Mouse (Mus musculus) heart, postnatal 0 days (tissue): ENCODE data around the gene 2410002F23Rik. TPM values are rescaled to one million over a fixed set of nuclear protein-coding genes. Genes with fewer than 3 reads are reported as not detected.

Source experiments
- ATAC-seq: fragments of 200-750 bp; cut with Nextera tagmentation; 2 replicates; pipeline ENCODE4 v1.8.0; 2017; ENCODE audit warnings: low read depth, moderate number of reproducible peaks, moderate library complexity; ENCODE audit not compliant: insufficient read depth
- DNase-seq: peaks from one replicate; pipeline ENCODE4 v3.0.0-alpha.2; 2016; ENCODE audit warnings: low spot score
- H3K27ac ChIP-seq: fragments of 300-500 bp; sonication (generic); 2 replicates; pipeline ENCODE4 v1.5.1; 2014; ENCODE audit warnings: low read depth, mild to moderate bottlenecking
- H3K27me3 ChIP-seq: fragments of 300-500 bp; sonication (generic); 2 replicates; pipeline ENCODE4 v1.6.1; 2014; ENCODE audit warnings: low read length, mixed read lengths; ENCODE audit not compliant: control insufficient read depth, insufficient read depth
- H3K36me3 ChIP-seq: fragments of 300-500 bp; sonication (generic); replicated peaks from 2 replicates; pipeline ENCODE4 v1.6.1; 2014; ENCODE audit warnings: low read length, mixed read lengths; ENCODE audit not compliant: control insufficient read depth, insufficient read depth
- H3K4me1 ChIP-seq: fragments of 300-500 bp; sonication (generic); 2 replicates; pipeline ENCODE4 v1.6.1; 2014; ENCODE audit warnings: antibody characterized with exemption; ENCODE audit not compliant: control insufficient read depth, insufficient read depth
- H3K4me2 ChIP-seq: fragments of 300-500 bp; sonication (generic); 2 replicates; pipeline ENCODE4 v1.6.1; 2014; ENCODE audit warnings: low read depth, mild to moderate bottlenecking, low read length, moderate library complexity
- H3K4me3 ChIP-seq: fragments of 300-500 bp; sonication (generic); 2 replicates; pipeline ENCODE4 v1.5.1; 2014; ENCODE audit warnings: low read depth, low read length
- H3K9ac ChIP-seq: fragments of 300-500 bp; sonication (generic); replicated peaks from 2 replicates; pipeline ENCODE4 v1.6.1; 2014; ENCODE audit warnings: low read depth, low read length, mixed read lengths
- H3K9me3 ChIP-seq: fragments of 300-500 bp; sonication (generic); replicated peaks from 2 replicates; pipeline ENCODE4 v1.6.1; 2016; ENCODE audit warnings: low read length; ENCODE audit not compliant: control insufficient read depth
- CTCF ChIP-seq: IDR thresholded peaks from 2 replicates; pipeline ENCODE4 v1.5.1; 2016; ENCODE audit warnings: antibody characterized with exemption, control low read depth, low read depth
- EP300 ChIP-seq: IDR thresholded peaks from 2 replicates; pipeline ENCODE4 v1.6.1; 2016; ENCODE audit warnings: antibody characterized with exemption, low read depth
- WGBS: fragments of 180-500 bp; shearing (Covaris S2); extraction: QIAGEN DNeasy Blood & Tissue Kit; methylation state at CpG from one replicate; pipeline ENCODE4 v1.1.7; 2014; 5-methylcytosine and 5-hydroxymethylcytosine counted together
- polyA plus RNA-seq: library from polyadenylated mRNA; unstranded; fragments of >200 nt; fragmentation: Nextera tagmentation; extraction: Ambion mirVana; gene quantifications from 2 replicates; pipeline ENCODE4 v1.2.1, GENCODE M21; 2015
- total RNA-seq: library from RNA; depleted of rRNA; stranded (reverse); fragments of >200 nt; gene quantifications from 2 replicates; pipeline ENCODE4 v1.2.3, GENCODE M21; 2014; ENCODE audit warnings: low replicate concordance

2410002F23Rik gene
- total and polyA plus RNA-seq, 2 experiments from 2014 or later = 53.1 to 130 TPM

DNA sequence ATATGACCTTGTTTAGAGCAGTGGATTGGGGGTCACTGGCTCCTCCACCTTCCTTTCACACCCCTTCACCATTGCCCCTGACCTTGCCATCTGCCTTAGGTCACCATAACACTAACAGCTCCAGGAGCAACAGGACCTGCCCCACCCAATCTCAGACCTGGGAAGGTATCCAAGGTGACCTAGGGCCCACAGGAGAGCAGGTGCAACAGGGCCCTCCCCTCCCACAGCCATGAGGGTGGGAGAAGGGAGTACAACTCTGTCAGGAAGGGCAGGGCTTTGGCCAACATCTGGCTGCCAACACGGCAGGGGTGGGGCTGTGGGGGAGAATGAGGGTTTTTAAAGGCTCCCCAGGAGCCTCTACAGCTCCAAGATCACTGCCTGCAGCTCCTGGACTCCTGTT lies 21.4 kb upstream of the 2410002F23Rik start, which contains the start of gene Klk1:
Gene Klk1, plus strand, starts transcription at position 285 of the 400 bp plus-strand sequence.
- no peak for ATAC-seq
- TF ChIP-seq EP300 (no peak), CTCF (no peak)
- WGBS = 50% methylated on average over 1 of the region's 1 CpGs
- DNase-seq = no peak
- H3K4me1 ChIP-seq = no peaks in the 10 kb centered on the region
- no peak within 1 kb of the TSS for H3K4me3 ChIP-seq
- H3K36me3 ChIP-seq = no peaks in the 10 kb centered on the region
- H3K9me3 ChIP-seq = no peaks in the 10 kb centered on the region
- H3K4me2 ChIP-seq = no peak within 1 kb of the TSS
- no peaks in the 10 kb centered on the region for H3K27me3 ChIP-seq
- no peak within 1 kb of the TSS for H3K27ac ChIP-seq
- no peak within 1 kb of the TSS for H3K9ac ChIP-seq

DNA sequence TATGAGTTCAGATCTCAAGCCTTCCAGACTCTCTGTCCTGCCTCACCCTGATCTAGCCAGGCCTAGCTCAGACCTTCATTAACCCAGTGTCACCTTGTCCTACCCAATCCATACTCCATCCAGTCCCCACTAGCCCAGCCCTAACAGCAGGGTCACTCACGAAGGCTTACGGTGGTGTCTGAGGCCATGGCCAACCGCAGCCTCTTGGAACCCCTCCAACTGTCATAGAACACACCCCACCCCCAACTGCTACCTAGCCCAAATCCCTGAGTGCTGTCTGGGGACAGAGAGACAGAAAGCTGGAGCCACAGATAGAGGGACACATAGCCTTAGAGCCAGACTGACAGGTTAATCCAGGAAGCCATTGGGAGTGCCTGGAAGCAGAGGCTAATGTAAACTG lies 10.6 kb upstream of the 2410002F23Rik start, which contains the start of gene Gm36864:
Gene Gm36864, plus strand, starts transcription at position 269 of the 400 bp plus-strand sequence.
- TF ChIP-seq EP300 (no peak), CTCF (no peak)
- Histone ChIP-seq H3K9ac (no peak within 1 kb of the TSS), H3K27me3 (no peaks in the 10 kb centered on the region), H3K4me1 (no peaks in the 10 kb centered on the region), H3K9me3 (no peaks in the 10 kb centered on the region), H3K27ac (no peak within 1 kb of the TSS), H3K36me3 (no peaks in the 10 kb centered on the region), H3K4me2 (no peak within 1 kb of the TSS), H3K4me3 (no peak within 1 kb of the TSS)
- ATAC-seq (no peak), DNase-seq (no peak)
- 36% methylated on average over 3 of the region's 3 CpGs for WGBS

GRCm38 (mm10) chr7:44239913-44240312 lies 6.6 kb upstream of the 2410002F23Rik start:
- H3K9me3 ChIP-seq = no peaks in the 10 kb centered on the region
- no peaks in the 10 kb centered on the region for H3K36me3 ChIP-seq
- H3K9ac ChIP-seq = no peak overlapping the region
- H3K27ac ChIP-seq = no peak overlapping the region
- no peak overlapping the region for H3K4me3 ChIP-seq
- ATAC-seq (no peak), DNase-seq (no peak)
- no peaks in the 10 kb centered on the region for H3K4me1 ChIP-seq
- no peak for TF ChIP-seq CTCF
- no peak for TF ChIP-seq EP300
- H3K27me3 ChIP-seq = no peaks in the 10 kb centered on the region
- WGBS = 36% methylated on average over 2 of the region's 2 CpGs
- no peak overlapping the region for H3K4me2 ChIP-seq

DNA sequence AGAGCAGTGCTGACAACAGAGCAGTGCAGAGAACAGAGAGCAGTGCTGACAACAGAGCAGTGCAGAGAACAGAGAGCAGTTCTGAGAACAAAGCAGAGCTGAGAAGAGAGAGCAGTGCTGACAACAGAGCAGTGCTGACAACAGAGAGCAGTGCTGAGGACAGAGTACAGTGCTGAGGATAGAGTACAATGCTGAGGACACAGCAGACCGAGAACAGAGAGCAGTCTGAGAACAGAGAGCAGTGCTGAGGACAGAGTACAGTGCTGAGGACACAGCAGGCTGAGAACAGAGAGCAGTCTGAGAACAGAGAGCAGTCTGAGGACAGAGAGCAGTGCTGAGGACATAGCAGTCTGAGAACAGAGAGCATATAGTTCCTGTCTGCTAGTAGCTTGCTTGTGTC lies 5.8 kb upstream of the 2410002F23Rik start:
- WGBS = 24% methylated on average over 1 of the region's 1 CpGs
- no peaks in the 10 kb centered on the region for H3K36me3 ChIP-seq
- H3K9ac ChIP-seq = no peak overlapping the region
- H3K4me2 ChIP-seq = no peak overlapping the region
- TF ChIP-seq CTCF = no peak
- no peak for TF ChIP-seq EP300
- H3K4me3 ChIP-seq = no peak overlapping the region
- peaks cover 2% of the 10 kb centered on the region; the same call in 1 of the 2 replicates for H3K4me1 ChIP-seq
- no peak for ATAC-seq
- no peaks in the 10 kb centered on the region for H3K27me3 ChIP-seq
- no peaks in the 10 kb centered on the region for H3K9me3 ChIP-seq
- H3K27ac ChIP-seq = no peak overlapping the region
- DNase-seq = no peak

DNA sequence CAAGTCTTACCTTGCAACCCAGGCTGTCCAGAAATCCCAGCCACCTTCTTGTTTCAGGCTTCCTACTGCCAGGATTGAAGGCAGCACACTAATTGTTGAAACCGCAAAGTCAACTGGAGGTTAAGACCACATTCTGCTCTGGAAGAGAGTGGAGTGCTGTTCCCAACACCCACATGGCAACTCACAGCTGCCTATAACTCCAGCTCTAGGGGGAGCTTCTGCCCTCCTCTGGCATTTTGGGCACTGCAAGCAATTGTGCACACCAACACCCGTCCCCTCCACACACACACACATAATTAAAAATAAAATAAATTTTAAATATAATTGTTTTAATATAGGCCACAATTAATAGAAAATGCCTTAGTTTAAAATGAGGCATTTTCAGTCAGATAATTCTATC lies 5.4 kb upstream of the 2410002F23Rik start:
- peaks cover 4% of the 10 kb centered on the region; the same call in 1 of the 2 replicates for H3K4me1 ChIP-seq
- no peaks in the 10 kb centered on the region for H3K9me3 ChIP-seq
- H3K9ac ChIP-seq = no peak overlapping the region
- no peak overlapping the region for H3K27ac ChIP-seq
- whole genome bisulfite sequencing = 49% methylated on average over 2 of the region's 2 CpGs
- DNase-seq = no peak
- TF ChIP-seq EP300 (no peak), CTCF (0 out of 2 replicates have a peak, but pooled peaks have one; percentile 12)
- H3K4me3 ChIP-seq = no peak overlapping the region
- ATAC-seq = no peak
- H3K4me2 ChIP-seq = no peak overlapping the region
- H3K27me3 ChIP-seq = no peaks in the 10 kb centered on the region
- no peaks in the 10 kb centered on the region for H3K36me3 ChIP-seq

DNA sequence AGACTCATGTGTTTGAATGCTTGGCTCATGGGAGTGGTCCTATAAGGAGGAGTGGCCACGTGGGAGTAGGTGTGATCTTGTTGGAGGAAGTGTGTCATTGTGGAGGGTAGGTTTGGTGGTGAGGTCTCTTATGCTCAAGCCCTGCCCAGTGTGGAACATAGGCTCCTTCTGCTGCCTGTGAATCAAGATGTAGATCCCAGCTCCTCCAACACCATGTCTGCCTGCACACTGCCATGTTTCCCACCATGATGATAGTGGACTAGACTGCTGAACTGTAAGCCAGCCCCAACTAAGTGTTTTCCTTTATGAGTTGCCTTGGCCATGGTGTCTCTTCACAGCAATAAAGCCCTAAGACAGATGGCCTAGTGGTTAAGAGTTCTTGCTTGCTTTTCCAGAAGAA lies 2.4 kb upstream of the 2410002F23Rik start:
- H3K9me3 ChIP-seq = no peaks in the 10 kb centered on the region
- H3K4me3 ChIP-seq = no peak overlapping the region
- TF ChIP-seq CTCF (no peak), EP300 (no peak)
- ATAC-seq (no peak), DNase-seq (no peak)
- peaks cover 12% of the 10 kb centered on the region for H3K36me3 ChIP-seq
- no peak overlapping the region for H3K27ac ChIP-seq
- H3K27me3 ChIP-seq = no peaks in the 10 kb centered on the region
- WGBS = 50% methylated on average over 1 of the region's 1 CpGs
- H3K4me2 ChIP-seq = no peak overlapping the region
- no peak overlapping the region for H3K9ac ChIP-seq
- H3K4me1 ChIP-seq = peaks cover 12% of the 10 kb centered on the region
